Mouse (Mus musculus) limb, embryonic 14.5 days (tissue): ENCODE data around the gene Plekha7. TPM values are rescaled to one million over a fixed set of nuclear protein-coding genes. Genes with fewer than 3 reads are reported as not detected.

ENCODE experiments used
- ATAC-seq: fragments of 200-750 bp; cut with Nextera tagmentation; 2 replicates; pipeline ENCODE4 v1.8.0; 2017; ENCODE audit warnings: low read depth, moderate number of reproducible peaks, moderate TSS enrichment; ENCODE audit not compliant: low FRiP score
- DNase-seq: peaks from one replicate; pipeline ENCODE4 v3.0.0-alpha.2; 2015; ENCODE audit warnings: low spot score
- H3K27ac ChIP-seq: fragments of 300-500 bp; sonication (generic); replicated peaks from 2 replicates; pipeline ENCODE4 v1.5.1; 2014; ENCODE audit warnings: low read depth, mild to moderate bottlenecking, low read length, moderate library complexity, mixed read lengths
- H3K27me3 ChIP-seq: fragments of 300-500 bp; sonication (generic); 2 replicates; pipeline ENCODE4 v1.6.1; 2014; ENCODE audit warnings: low read length, mixed read lengths; ENCODE audit not compliant: control insufficient read depth, insufficient read depth
- H3K36me3 ChIP-seq: fragments of 300-500 bp; sonication (generic); 2 replicates; pipeline ENCODE4 v1.6.1; 2014; ENCODE audit warnings: mild to moderate bottlenecking, low read length, moderate library complexity, mixed read lengths; ENCODE audit not compliant: control insufficient read depth, insufficient read depth
- H3K4me1 ChIP-seq: fragments of 300-500 bp; sonication (generic); 2 replicates; pipeline ENCODE4 v1.6.1; 2014; ENCODE audit warnings: antibody characterized with exemption, low read length, mixed read lengths; ENCODE audit not compliant: control insufficient read depth, insufficient read depth
- H3K4me2 ChIP-seq: fragments of 300-500 bp; sonication (generic); replicated peaks from 2 replicates; pipeline ENCODE4 v1.6.1; 2014; ENCODE audit warnings: low read depth, mild to moderate bottlenecking, low read length, moderate library complexity; ENCODE audit not compliant: severe bottlenecking
- H3K4me3 ChIP-seq: fragments of 300-500 bp; sonication (generic); replicated peaks from 2 replicates; pipeline ENCODE4 v1.5.1; 2014; ENCODE audit warnings: low read length
- H3K9ac ChIP-seq: fragments of 300-500 bp; sonication (generic); 2 replicates; pipeline ENCODE4 v1.6.1; 2014; ENCODE audit warnings: mild to moderate bottlenecking, low read depth, low read length, moderate library complexity; ENCODE audit not compliant: severe bottlenecking
- H3K9me3 ChIP-seq: fragments of 300-500 bp; sonication (generic); 2 replicates; pipeline ENCODE4 v1.6.1; 2016; ENCODE audit warnings: low read length; ENCODE audit not compliant: control insufficient read depth
- POLR2A ChIP-seq: fragments of 200-500 bp; IDR thresholded peaks from 2 replicates; pipeline ENCODE4 v1.8.0; 2012; ENCODE audit warnings: inconsistent platforms, mild to moderate bottlenecking, moderate library complexity, borderline replicate concordance; ENCODE audit not compliant: insufficient read depth, insufficient read length; ENCODE audit errors: extremely low read depth
- WGBS: fragments of 180-500 bp; shearing (Covaris S2); extraction: QIAGEN DNeasy Blood & Tissue Kit; methylation state at CpG from one replicate; pipeline ENCODE4 v1.1.7; 2014; 5-methylcytosine and 5-hydroxymethylcytosine counted together
- polyA plus RNA-seq, 2 experiments: library from polyadenylated mRNA; depleted of rRNA in 1 of 2; stranded (reverse) in 1 of 2; unstranded in 1 of 2; fragments of >200 nt; fragmentation: Nextera tagmentation in 1 of 2; extraction: Ambion mirVana in 1 of 2; gene quantifications; 2 replicates each; pipeline versions ENCODE4 v1.2.1 to v1.2.3; 2012 to 2014

Gene Plekha7
- polyA plus RNA-seq, 2 experiments: 9.9 to 14.3 TPM

DNA sequence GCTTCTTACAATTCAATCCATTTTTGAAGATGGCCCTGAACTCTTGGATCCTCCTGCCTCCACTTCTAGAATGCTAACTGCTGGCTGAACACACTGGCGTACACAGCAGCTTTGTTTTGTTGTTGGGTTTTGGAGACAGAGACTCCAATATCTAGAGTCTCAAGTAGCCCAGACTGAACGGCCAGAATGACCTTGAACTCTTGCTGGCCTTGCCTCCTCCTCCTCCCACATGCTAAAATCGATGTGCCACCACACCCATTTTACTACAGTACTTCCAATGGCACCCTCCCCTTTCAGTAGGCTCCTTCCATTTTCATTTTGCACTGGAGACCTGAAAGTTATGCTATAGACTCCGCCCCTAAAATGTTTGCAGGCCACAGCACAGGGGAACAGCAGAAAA lies 7.0 kb downstream of the Plekha7 start:
- H3K4me1 ChIP-seq: no peaks in the 10 kb centered on the region
- H3K36me3 ChIP-seq: no peaks in the 10 kb centered on the region
- H3K4me3 ChIP-seq: no peak overlapping the region
- H3K27me3 ChIP-seq: no peaks in the 10 kb centered on the region; the same call in 1 of the 2 replicates
- no peak overlapping the region for H3K4me2 ChIP-seq
- TF ChIP-seq POLR2A: no peak
- DNase-seq (no peak), ATAC-seq (no peak)
- 86% methylated on average over 4 of the region's 4 CpGs for WGBS
- H3K9ac ChIP-seq: no peak overlapping the region
- no peaks in the 10 kb centered on the region for H3K9me3 ChIP-seq
- H3K27ac ChIP-seq: no peak overlapping the region

DNA sequence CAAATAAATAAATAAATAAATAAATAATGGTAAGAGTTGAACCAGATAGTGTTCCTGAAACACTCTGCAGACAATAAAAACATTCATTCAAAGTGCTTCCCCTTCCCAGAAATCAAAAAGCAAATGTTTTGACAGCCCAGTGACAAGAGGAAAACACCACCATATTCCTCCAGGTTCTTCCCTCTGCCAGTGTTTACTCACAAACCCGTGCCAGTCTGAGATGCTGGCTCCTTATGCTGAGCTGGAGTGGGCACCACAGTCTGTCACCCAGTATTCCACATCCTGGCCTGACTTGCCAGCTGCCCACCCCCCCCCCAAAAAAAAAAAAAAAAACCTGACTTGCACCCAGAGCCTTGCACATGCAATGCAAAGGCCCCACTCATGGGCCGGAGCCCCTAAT lies 9.3 kb downstream of the Plekha7 start:
- H3K4me1 ChIP-seq: no peaks in the 10 kb centered on the region
- H3K4me3 ChIP-seq: no peak overlapping the region
- H3K4me2 ChIP-seq: no peak overlapping the region
- H3K27me3 ChIP-seq: no peaks in the 10 kb centered on the region
- WGBS: 77% methylated on average over 2 of the region's 2 CpGs
- DNase-seq (no peak), ATAC-seq (no peak)
- no peak overlapping the region for H3K9ac ChIP-seq
- H3K27ac ChIP-seq: no peak overlapping the region
- no peaks in the 10 kb centered on the region for H3K9me3 ChIP-seq
- no peak for TF ChIP-seq POLR2A
- H3K36me3 ChIP-seq: no peaks in the 10 kb centered on the region

DNA sequence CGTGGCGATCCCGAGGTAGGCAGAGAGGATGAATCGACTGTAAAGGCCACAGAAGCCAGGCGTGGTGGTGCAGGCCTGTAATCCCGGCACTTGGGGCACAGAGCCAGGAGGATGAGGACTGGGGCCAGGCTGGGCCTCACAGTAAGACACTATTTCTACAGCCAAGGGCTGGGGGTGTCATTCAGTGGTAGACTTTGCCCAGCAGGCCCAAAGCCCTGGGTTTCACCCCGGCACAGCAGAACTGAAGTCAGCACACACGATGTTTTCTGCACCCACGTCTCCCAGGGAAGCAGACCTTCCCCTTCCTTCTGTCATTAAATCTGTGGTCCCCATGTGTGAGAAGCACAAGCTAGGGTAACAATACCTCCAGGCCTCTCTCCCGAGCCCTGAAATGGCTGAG lies 9.8 kb downstream of the Plekha7 start:
- H3K36me3 ChIP-seq: no peaks in the 10 kb centered on the region
- H3K27me3 ChIP-seq: no peaks in the 10 kb centered on the region
- H3K4me2 ChIP-seq: no peak overlapping the region
- H3K27ac ChIP-seq: no peak overlapping the region
- WGBS: 74% methylated on average over 10 of the region's 10 CpGs
- no peak for ATAC-seq
- H3K9ac ChIP-seq: no peak overlapping the region
- DNase-seq: no peak
- no peak for TF ChIP-seq POLR2A
- H3K4me3 ChIP-seq: no peak overlapping the region
- no peaks in the 10 kb centered on the region for H3K4me1 ChIP-seq
- no peaks in the 10 kb centered on the region for H3K9me3 ChIP-seq

DNA sequence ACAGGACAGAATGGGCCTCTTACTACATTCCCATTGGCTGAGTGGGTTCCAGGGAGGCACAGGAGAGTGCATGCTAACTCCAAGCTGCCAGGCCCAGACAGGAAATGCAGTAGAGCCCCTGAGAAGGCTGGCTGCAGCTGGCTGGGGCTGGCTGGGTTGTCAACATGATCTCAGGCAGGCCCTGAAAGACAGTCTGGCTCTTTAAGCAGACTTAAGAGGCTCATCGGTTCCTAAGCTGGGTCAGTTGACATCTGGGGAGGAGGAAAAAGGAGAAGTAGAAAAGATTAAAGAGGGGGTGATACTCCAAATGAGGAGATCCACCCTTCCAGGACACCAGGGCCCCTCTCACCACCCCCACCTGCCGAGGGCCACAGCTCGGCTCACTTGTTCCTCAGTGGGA lies 13.2 kb downstream of the Plekha7 start:
- H3K27me3 ChIP-seq: no peaks in the 10 kb centered on the region
- H3K4me2 ChIP-seq: no peak overlapping the region
- TF ChIP-seq POLR2A: no peak
- no peak for ATAC-seq
- 37% methylated on average over 3 of the region's 3 CpGs for WGBS
- H3K4me1 ChIP-seq: no peaks in the 10 kb centered on the region
- H3K36me3 ChIP-seq: no peaks in the 10 kb centered on the region
- no peak overlapping the region for H3K9ac ChIP-seq
- no peak overlapping the region for H3K4me3 ChIP-seq
- no peaks in the 10 kb centered on the region for H3K9me3 ChIP-seq
- no peak for DNase-seq
- H3K27ac ChIP-seq: no peak overlapping the region

DNA sequence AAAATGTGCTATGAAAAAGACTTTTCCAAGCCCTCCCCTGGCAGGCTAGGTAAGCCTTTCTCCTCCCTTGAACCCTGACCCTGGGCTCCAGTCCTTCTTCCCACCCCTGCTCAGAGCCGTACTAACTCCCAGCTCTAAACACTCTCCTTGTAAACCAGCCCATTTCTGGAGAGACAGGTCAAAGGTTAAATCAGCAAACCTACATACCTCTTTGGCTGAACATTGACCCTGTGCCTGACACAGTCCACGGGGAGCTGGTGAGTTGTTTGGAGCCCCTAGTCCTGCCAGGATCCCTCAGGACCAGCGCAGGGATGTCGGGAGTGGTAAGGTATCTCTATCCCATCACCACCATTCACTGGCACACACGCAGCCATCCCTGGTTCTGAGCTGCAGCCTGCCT lies 15.8 kb downstream of the Plekha7 start:
- H3K4me3 ChIP-seq: no peak overlapping the region
- ATAC-seq: no peak
- DNase-seq: no peak
- 44% methylated on average over 5 of the region's 5 CpGs for WGBS
- no peak for TF ChIP-seq POLR2A
- H3K9ac ChIP-seq: no peak overlapping the region
- peaks cover 2% of the 10 kb centered on the region; the same call in 1 of the 2 replicates for H3K4me1 ChIP-seq
- H3K9me3 ChIP-seq: no peaks in the 10 kb centered on the region
- H3K27ac ChIP-seq: no peak overlapping the region
- H3K36me3 ChIP-seq: no peaks in the 10 kb centered on the region
- H3K4me2 ChIP-seq: no peak overlapping the region
- H3K27me3 ChIP-seq: no peaks in the 10 kb centered on the region

DNA sequence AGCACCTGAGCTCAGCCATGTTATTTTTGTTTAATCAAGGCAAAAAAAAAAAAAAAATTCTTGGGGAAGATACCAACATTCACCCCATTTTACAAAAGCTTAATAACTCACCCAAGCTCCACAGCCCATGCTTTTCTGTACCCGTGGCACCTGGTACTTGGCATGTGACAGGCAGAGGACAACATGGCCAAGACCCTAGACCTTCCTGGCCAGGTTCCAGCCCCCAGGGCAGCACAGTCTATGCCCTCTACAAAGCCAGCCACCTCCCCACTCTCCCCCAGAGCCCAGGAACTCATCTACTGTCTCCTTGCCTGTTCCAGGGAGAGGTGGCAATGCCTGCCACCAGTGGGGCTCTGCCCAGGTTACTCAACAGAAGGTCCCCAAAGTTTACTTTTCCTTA lies 17.6 kb downstream of the Plekha7 start:
- no peak for DNase-seq
- TF ChIP-seq POLR2A: no peak
- Histone ChIP-seq H3K36me3 (no peaks in the 10 kb centered on the region), H3K9me3 (no peaks in the 10 kb centered on the region), H3K27ac (no peak overlapping the region), H3K4me1 (peaks cover 11% of the 10 kb centered on the region), H3K27me3 (no peaks in the 10 kb centered on the region), H3K4me2 (no peak overlapping the region), H3K9ac (no peak overlapping the region), H3K4me3 (no peak overlapping the region)
- no peak for ATAC-seq
- WGBS: 85% methylated on average over 1 of the region's 1 CpGs
